29 mouse cellular contexts compared by ENCODE assay signal in the genomic region with DNA sequence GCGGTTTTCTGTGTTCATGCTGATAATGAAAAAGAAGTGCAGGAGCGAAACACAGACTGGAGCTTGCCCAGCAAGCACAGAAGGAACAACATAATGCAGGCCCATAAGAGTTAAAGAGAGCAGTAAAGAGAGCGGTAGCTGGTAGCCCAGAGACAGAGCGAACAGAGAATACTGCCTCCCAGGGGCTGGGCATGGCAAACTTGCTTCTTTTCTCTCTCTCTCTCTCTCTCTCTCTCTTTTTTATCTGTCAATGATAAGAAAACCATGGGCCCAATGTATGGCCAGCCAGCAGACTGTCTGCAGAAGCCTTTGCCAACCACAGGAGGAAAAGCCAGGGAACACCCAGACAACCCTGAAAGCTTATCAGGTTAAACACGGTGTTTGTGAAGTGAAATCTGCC.
A peak's percentile ranks its signal among the peaks of the same experiment; 100 is the strongest.
DNase-seq lines count a peak whose midpoint lies in the region; ATAC-seq and TF ChIP-seq lines count a peak whose summit lies in the region.
"Had no signal": no experiment of that assay in that cellular context is flagged by ENCODE, and none has a peak within 500 bp of the region (broad histone marks: within the 10 kb centered on the region; RNA-seq: fewer than 3 reads in every experiment).

No protein-coding gene starts in this region.

- peak; percentile 93 for DNase-seq in MEL-GATA-1-ER (ENCODE audit: extremely low read depth, low read depth)
- peak; percentile 34 to 46 (median 38) for DNase-seq in liver, embryonic 14.5 days (ENCODE audit: low read depth in 3 of 3, low spot score in 3 of 3)
- no peak for DNase-seq in c-Kit-positive CD71-positive TER-119-positive erythroid progenitor cells, embryonic 14.5 days (ENCODE audit: low spot score)
- no peak for DNase-seq in adrenal gland, postnatal 14 days
- DNase-seq: adrenal gland, postnatal 25 days; B cell, adult 2 months; cerebellum, adult 2 months; cerebellum, postnatal 25 days; heart, adult 2 months; heart, postnatal 14 days; kidney, adult 2 months; kidney, postnatal 36 days; layer of hippocampus, postnatal 36 days; lung, postnatal 4 days; retina, postnatal 1 day; right cerebral cortex, postnatal 14 days had no signal

- peak; percentile 54 for ATAC-seq in common myeloid progenitor, adult 5-6 weeks (replicated peaks; ENCODE audit: low read depth, poor library complexity, severe bottlenecking)
- peak; percentile 79 for ATAC-seq in liver, embryonic 14.5 days (ENCODE audit: insufficient read depth)
- ATAC-seq in megakaryocyte-erythroid progenitor cell, adult 5-6 weeks (replicated peaks; ENCODE audit: low FRiP score, low TSS enrichment, poor library complexity, severe bottlenecking) = peak; percentile 86
- ATAC-seq: forebrain, embryonic 15.5 days; inflammation-experienced regulatory T-cells, adult 6 months; midbrain, embryonic 15.5 days had no signal

- no peak overlapping the region for H3K4me3 ChIP-seq in liver, embryonic 14.5 days (ENCODE audit: insufficient read depth in 1 of 2, low read depth in 2 of 2, low read length in 2 of 2)
- H3K4me3 ChIP-seq: embryonic facial prominence, embryonic 12.5 days; forebrain, embryonic 15.5 days; heart, adult 2 months; hindbrain, embryonic 10.5 days; hindbrain, embryonic 15.5 days; limb, embryonic 10.5 days; limb, embryonic 15.5 days; midbrain, embryonic 10.5 days; midbrain, embryonic 15.5 days; neural tube, embryonic 15.5 days; stomach, embryonic 15.5 days had no signal

- no peaks in the 10 kb centered on the region for H3K36me3 ChIP-seq in liver, embryonic 14.5 days (replicated peaks; ENCODE audit: control insufficient read depth, insufficient read depth, low read depth)
- H3K36me3 ChIP-seq: embryonic facial prominence, embryonic 12.5 days; forebrain, embryonic 15.5 days; hindbrain, embryonic 10.5 days; hindbrain, embryonic 15.5 days; limb, embryonic 10.5 days; limb, embryonic 15.5 days; midbrain, embryonic 10.5 days; midbrain, embryonic 15.5 days; neural tube, embryonic 15.5 days; stomach, embryonic 15.5 days had no signal

- H3K9me3 ChIP-seq in liver, embryonic 14.5 days (ENCODE audit: control insufficient read depth, low read length) = no peaks in the 10 kb centered on the region
- H3K9me3 ChIP-seq: forebrain, embryonic 15.5 days; hindbrain, embryonic 10.5 days; hindbrain, embryonic 15.5 days; limb, embryonic 10.5 days; limb, embryonic 15.5 days; midbrain, embryonic 10.5 days; midbrain, embryonic 15.5 days; neural tube, embryonic 15.5 days; stomach, embryonic 15.5 days had no signal

- no peaks in the 10 kb centered on the region for H3K27me3 ChIP-seq in liver, embryonic 14.5 days (ENCODE audit: control insufficient read depth, insufficient read depth, low read length)
- H3K27me3 ChIP-seq: embryonic facial prominence, embryonic 12.5 days; forebrain, embryonic 15.5 days; hindbrain, embryonic 15.5 days; limb, embryonic 15.5 days; midbrain, embryonic 15.5 days; neural tube, embryonic 15.5 days; stomach, embryonic 15.5 days had no signal

- H3K4me2 ChIP-seq in liver, embryonic 14.5 days (ENCODE audit: low read depth) = peak overlapping the region; percentile 38
- H3K4me2 ChIP-seq: embryonic facial prominence, embryonic 12.5 days; forebrain, embryonic 15.5 days; hindbrain, embryonic 15.5 days; limb, embryonic 15.5 days; midbrain, embryonic 15.5 days; neural tube, embryonic 15.5 days; stomach, embryonic 15.5 days had no signal

- H3K27ac ChIP-seq in liver, embryonic 14.5 days = no peak overlapping the region; the same call in 1 of the 2 replicates
- H3K27ac ChIP-seq: embryonic facial prominence, embryonic 12.5 days; forebrain, embryonic 15.5 days; heart, adult 2 months; hindbrain, embryonic 10.5 days; hindbrain, embryonic 15.5 days; limb, embryonic 10.5 days; limb, embryonic 15.5 days; midbrain, embryonic 10.5 days; midbrain, embryonic 15.5 days; neural tube, embryonic 15.5 days; stomach, embryonic 15.5 days had no signal

- H3K4me1 ChIP-seq in liver, embryonic 14.5 days (replicated peaks; ENCODE audit: control insufficient read depth in 2 of 2, insufficient read depth in 2 of 2, low read length in 1 of 2) = peaks cover 22 to 36% of the 10 kb centered on the region in 2 experiments

- 18% methylated on average over 5 of the region's 5 CpGs for WGBS in liver, embryonic 14.5 days (ENCODE audit: insufficient replicate concordance)

- peak; percentile 61 for TF ChIP-seq EP300 in liver, embryonic 14.5 days (IDR thresholded peaks at IDR 0.05; ENCODE audit: low read depth)

- peak; percentile 39 for TF ChIP-seq CTCF in liver, embryonic 14.5 days (IDR thresholded peaks at IDR 0.05; ENCODE audit: low read depth)

- H3K9ac ChIP-seq in liver, embryonic 14.5 days (replicated peaks) = 0 out of 2 replicates have a peak overlapping the region, but pooled peaks have one; percentile 11
- H3K9ac ChIP-seq: embryonic facial prominence, embryonic 12.5 days; forebrain, embryonic 15.5 days; hindbrain, embryonic 15.5 days; limb, embryonic 15.5 days; midbrain, embryonic 15.5 days; neural tube, embryonic 15.5 days; stomach, embryonic 15.5 days had no signal

Comparison
In these comparisons a context has a peak if more than half of its experiments do, and no peak if none do; other contexts are left out.
1. DNase-seq: peak in MEL-GATA-1-ER (single experiment) and liver, embryonic 14.5 days (3 of 3); none in c-Kit-positive CD71-positive TER-119-positive erythroid progenitor cells, embryonic 14.5 days (single experiment) and adrenal gland, postnatal 14 days (single experiment).
2. Peak in every context shown above with its lines, with median percentiles within 50 percentile points of each other: ATAC-seq.